Mouse (Mus musculus): ENCODE measurements around the gene Wnk4.
A peak's percentile ranks its signal among the peaks of the same experiment; 100 is the strongest.

Gene Wnk4

DNA sequence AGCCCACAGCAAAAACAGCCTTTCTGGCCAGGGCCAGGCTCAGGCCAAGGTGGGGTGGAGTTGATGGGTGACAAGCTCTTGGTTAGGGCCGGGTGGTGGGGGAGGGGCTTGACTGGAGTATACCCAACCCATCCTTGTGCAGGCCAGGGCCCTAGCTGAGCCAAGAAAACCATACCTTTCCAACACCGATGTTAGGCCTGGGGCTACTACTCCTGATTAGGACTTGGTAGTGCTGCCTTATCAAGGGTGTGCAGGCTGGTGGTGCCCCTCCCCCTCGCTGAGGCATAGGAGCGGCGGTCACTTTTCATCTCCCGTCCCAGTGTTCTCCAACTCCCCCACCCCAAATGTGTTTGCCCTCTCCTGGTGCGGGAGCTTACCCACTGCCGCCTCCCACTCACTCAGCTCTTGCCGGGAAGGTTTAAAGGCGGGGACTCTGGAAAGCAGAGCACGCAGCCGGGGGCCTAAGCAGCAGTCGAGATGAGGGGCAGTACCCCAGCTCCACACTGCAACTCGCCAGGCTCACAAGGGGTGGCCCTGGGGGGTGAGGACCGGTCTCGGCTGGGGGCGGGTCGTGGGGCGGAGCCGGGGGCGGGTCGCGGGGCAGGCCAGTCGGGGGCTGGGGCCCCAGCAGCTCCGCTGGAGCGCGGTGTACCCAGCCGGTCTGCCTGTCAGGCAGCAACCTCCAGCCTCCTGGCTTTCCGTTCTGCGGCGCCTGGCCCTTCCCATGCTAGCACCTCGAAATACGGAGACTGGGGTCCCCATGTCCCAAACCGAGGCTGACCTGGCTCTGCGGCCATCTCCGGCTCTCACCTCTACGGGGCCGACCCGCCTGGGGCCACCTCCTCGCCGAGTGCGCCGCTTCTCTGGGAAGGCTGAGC, at the start of gene Wnk4:
Gene Wnk4 (plus strand): TSS at position 620 of the 878 bp plus-strand sequence.
- DNase-seq, result peak; percentile 92

DNA sequence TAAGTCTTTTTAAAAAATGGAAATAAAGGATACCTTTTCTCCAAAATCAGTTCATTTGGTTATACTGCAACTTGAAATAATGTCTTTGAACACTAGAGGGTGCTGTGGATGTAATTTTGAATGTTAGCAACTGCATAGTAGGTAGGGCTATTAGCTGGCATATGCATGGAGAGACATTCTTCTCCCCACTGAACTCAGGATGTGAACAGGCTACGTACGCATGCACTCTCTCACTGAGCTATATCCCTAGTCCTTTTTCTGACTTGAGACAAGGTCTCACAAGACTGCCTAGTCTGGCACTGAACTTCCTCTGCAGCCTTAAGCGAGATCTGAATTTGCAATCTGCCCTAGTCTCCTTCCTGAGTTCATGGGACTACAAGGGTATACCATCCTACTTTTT, 48.4 kb upstream of the Wnk4 start:
- DNase-seq, result peak; percentile 88

DNA sequence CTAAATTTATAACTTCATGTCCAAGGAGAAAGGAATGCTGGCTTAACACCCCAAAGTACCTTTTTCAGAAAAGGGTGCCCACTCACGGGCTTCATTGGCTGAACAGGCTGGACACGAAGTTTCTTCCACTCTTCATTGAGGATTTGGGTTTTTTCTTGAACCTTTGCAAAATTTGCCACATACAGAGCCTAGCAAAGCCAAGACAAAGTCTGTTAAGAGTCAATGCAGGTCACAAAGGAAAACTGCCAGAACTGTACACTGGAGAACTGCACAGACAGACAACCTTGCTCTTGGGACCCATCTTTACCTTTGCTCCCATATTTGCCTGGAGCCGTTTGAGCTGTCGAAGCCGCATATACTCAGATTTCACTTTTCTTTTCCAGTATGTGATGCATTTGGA, 43.4 kb upstream of the Wnk4 start:
- DNase-seq, result peak; percentile 71

DNA sequence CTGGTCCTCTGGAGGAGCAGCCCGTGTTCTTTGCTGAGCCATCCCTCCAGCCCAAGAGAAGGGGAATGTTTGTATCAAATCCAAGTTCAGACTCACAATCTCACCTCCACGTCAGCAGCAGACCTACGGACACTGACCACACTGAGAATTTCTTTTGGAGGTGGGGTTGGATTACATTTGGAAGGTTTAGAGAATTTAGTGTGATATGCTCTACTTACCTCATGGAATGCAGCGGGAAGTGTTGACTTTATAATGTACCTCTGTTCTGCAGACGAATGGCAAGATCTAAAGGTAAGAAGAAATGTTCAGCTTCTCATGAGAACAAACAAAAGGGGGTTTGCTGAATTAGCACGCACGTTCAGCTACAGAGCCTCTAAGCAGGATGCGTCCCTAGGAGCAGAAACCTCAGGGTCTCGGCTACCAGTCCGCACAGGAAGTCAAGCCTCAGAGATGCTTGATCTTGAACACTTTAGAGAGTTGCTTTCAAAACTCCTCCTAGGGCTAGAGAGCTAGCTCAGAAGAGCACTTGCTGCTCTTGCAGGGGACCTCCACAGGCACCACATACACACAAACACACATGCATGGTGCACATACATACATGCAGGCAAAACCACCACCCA, 41.8 kb upstream of the Wnk4 start:
- peak; percentile 70 for DNase-seq

DNA sequence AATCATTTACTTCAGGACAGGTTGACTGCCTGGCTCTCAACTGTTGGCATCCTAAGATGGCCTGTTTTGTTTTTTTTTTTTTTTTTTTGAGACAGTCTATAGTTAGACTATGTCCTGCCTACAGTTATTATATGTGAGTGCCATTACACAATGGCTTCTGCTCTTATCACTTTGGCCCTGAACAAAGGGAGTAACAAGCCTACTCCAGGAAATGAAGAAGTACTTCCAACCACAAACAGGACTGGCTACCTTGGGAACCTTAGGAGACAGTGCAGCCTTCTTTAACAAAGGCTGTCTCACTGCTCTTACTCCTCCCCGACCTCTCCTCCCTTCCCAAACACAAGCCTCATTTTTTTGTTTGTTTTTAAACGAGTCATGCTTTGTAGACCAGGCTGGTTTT, 39.5 kb upstream of the Wnk4 start:
- no peak for DNase-seq

DNA sequence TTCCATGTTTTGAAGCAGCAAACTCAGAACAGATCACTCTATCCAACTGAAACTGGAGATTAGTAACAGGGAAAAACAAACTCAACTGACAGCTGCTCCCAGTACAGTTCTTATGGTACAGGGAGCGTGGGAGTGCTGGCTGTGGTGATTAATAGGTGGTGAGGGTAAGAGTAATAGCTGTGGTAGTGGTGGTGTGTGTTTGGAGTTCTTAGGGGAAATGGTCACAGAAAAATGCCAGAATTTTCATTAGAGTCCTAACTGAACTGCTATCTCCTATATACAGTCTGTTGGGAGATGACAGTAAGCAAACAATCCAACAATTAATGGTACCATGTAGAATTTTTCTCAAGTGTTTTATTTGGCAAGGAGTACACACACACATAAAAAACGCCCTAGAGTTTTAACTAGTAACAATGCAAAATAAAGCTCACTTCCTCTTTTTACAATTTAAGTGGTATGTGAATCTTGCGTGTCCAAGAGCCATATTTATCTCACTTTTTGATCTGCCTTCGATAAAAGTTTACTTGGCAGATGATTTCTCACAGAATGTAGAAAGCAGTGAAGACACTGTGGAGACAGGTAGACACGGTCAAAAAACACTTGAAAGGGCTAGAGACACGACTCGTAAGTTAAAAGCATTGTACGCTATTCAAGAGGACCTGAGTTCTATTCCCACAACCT, 38.9 kb upstream of the Wnk4 start:
- no peak for DNase-seq

DNA sequence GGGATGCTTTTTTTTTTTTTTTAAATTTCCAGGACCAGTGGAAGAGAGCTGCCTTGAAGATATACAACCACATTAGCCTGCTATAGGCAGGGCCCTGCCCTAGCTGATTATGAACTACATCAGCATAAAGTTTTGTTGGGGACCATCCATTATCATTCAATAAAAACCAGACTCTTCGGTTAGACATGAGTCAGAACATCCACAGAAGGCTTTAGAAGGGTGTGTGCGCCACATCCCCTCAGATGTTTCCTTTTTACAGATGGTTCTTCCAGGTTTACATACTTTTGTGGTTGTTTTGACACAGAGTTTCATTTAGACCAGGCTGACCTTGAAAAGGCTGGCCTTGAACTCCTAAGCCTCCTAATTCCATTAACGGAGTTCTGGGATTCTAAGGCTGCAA, 36.0 kb upstream of the Wnk4 start:
- no peak for DNase-seq

DNA sequence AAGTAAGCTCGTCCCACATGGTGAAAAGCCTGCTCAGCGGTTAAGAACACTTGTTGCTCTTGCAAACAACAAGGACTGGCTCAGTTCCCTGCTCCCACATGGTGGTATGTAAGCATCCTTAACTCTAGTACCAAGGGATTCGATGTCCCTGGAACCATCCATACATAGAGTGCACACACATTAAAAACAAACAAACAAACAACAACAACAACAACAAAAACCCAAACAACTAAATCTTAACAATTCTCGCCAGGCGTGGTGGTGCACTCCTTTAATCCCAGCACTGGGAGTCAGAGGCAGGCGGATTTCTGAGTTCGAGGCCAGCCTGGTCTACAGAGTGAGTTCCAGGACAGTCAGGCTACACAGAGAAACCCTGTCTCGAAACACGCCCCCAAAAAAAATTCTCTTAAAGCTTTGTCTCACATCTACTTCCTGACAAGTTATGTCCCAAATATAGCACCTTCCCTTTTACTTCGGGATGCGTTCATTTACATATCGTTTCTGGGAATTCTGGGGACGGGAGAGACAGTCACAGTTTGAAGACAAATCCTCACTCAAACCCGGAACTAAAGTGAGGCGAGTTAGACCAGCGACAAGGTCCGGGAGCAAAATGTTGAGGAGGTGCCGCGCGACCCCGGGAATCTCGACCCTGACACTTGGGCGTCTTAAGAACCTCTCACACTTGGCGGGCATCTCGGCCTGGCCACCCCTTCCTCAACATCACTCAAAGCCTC, 34.9 kb upstream of the Wnk4 start:
- DNase-seq, result no peak

DNA sequence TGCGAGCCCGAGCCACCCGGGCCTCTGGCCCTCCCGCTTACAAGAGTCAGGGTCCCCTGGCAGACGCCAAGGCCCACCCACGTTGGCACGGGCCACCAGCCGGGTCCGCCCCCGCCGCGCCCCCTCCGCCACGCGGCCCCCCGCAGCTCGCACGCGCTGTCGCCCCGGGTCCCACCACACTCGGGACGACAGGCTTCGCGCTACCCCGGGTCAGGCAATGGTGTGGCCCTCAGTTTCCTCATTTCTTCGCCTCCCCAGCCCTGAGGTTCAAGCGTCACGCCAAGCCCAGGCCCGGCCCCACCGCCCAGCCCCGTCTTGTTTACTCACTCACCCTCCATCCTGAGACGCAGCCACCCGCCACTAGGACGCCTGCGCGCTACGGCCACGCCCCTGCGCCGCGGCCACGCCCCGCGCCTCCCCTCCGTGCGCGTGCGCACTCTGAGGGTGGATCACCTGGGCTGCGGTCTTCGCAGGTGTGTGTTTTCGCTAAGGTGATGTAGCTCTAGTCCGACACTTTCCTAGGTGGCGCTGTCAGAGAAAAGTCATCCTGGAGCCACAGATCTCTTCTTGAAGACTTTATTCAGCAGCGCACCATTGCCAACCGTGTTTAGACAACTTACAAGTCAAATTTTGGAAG, 34.2 kb upstream of the Wnk4 start, which contains the start of gene Ezh1:
Gene Ezh1 (minus strand): TSS at position 399 of the 637 bp plus-strand sequence.
- peak; percentile 98 for DNase-seq

DNA sequence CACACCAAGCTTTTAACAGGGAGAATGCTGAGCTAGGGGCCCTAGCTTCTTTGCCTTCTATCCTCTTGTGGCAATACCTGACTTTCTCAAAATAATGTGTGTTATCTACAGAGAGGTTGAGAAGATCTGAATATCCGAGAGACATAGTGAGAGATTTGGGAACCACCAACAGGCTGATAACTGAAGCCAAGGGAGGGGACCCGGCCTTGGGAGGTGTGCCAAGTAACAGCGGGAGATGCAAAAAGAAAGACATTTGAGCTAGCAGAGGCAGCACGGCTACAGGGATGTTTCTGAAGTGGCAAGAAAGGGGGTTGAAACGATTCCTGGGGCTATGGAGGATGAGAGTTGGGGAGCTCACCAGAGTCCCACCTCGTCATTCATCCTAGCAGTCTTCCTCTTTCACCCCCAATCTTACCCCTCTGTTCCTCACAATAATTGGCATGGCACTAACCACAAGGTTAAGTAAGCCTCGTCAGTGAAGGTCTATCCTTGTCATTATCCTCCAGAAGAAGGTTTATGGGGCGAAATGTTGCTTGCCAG, 30.9 kb upstream of the Wnk4 start:
- DNase-seq, result no peak

DNA sequence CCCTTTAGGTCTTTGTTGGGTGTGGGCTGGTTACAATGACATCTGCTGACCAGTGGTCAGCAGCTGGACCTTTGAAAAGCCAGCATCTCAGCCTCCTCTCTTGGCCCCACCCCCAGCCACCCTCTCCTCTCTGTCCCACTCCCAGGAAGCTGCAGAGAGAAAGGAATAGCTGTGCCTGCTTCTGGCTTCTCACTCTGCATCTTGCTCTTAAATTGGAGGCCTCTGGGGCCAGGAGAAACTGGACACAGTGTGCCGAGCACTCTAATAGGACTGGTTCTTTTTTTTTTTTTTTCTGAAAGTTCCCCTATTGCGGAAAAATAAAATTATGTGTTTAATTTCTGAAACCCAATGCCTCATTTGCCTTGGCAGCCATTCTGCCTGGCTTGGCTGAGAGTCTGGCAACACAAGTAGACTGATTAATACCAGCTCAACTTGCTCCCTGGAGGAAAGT, 30.3 kb upstream of the Wnk4 start:
- DNase-seq, result no peak

DNA sequence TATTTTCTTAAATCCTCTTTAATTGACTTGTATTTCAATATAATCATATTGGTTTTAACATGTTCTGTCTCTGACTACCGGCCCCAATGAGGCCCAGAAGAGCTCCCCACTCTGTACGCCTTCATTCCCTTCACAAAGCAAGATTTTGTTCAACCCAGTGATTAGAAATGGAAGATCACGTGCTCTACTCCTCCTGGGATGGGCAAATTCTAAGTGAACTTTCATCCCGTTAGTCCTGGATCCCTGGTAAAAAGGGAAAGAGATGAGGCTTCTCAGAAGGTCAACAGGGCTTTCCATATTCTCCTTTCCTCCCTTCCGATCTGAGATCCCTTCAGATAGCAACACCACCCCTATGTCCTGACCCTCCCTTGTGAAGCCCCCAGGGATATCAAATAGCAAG, 29.8 kb upstream of the Wnk4 start:
- peak; percentile 65 for DNase-seq

DNA sequence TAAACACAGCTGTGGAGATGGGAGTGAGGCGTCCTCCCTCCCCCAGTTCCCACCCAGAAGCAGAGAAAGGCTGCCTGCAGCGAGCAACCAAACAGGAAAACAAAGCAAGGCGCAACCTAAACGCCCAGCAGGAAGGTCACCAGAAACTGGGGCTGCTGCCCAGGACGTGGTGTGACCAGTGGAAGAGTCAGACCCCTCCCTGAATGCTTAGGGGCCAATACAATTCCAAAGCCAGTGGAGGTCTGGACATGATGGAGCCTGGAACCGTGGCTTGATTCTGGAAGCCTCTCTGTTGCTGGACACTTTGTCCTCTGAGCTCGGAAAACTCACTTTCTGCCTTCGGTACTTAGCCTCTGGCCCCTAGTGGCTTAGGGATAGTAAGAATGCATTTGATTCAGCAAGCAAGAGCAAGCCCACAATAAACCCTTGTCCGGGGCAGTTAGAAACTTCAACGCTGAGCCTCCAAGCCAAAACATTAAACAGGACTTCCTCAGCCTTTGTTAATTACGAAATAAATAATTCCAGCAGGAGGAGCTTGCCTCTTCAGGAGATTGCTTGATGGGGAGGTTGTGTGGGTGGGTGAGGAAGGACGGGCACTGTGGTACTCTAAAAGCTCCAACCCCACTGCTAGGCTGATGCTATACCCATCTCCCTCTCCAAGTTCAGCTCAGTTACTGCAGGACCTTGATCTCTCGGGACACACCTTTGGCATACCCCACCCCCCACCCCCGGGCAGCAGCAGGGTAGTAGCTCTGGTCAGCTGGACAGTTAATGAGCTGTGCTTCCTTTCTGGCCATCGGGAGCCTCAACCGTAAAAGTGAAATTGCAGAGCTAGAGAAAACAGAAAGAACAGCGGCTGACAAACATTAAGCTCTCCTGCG, 29.1 kb upstream of the Wnk4 start:
- peak; percentile 82 for DNase-seq

DNA sequence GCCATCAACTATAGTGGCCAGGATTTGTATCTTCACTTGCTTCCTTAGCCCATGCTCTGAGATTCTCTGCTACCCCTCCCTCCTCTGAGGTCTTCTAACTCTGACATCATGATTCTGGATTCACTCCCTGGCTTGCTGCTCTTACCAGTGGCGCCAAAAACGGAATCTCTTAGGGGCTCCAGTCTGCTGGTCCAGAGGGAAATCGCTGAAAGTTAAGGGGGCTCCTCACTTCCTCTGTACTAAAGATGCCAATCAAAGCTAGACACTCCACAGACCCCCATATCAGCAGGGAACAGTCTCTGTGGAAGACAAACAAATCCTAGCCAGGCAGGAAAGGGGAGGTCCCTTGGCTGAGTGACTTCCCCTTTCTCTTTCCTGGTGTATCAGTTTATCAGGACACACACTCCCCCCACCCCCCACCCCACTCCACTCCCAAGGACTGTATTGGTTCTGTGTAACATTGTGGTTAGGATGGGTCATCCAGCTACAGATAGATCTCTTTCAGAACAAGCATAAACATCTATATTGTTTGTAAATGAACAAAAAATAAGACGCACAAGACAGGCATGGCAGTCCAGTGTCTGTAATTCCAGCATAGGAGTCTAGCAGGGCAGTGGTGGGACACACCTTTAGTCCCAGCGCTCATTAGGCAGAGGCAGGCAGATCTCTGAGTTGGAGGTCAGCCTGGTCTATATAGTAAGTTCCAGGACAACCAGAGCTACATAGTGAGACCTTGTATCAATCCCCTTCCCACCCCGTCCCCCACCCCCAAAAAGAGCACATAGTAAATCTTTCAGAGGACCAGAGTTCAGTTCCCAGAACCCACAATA, 28.1 kb upstream of the Wnk4 start:
- no peak for DNase-seq

DNA sequence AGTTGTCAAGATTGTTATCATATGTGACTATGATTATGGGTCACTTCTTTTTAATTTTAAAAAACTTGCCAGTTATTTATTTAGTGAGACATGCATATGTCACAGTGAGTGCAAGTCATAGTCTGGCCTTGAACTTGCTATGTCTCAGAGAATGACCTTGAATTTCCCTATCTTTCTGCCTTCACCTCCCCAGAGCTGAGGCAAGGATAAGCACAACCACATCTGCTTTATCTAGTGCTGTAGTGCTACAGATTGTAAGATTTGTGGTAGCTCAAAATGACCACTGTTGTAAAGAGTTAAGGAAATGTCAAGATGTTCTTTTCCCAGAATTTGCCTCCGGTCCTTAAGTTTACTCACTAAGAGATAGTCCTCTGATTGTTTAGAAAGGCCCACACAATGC, 27.1 kb upstream of the Wnk4 start:
- no peak for DNase-seq

DNA sequence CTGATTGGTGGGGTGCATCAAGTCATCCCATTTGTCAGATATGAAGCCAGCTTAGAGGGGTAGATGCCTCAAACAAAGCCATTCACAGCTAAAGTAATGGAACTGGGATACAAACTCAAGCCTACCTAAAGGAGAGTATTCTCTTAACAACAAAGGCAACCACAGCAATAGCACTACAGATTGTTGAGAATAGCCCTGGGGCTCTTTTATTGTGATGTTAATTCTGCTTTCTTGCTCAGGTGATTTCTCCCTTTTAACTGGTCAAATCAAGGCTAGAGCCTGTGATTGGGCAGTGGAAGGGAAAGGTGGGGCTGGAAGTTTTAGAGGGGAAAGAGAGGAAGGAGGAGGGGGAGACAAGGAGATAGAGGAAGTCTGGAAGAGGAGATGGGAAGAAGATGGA, 26.2 kb upstream of the Wnk4 start:
- no peak for DNase-seq

DNA sequence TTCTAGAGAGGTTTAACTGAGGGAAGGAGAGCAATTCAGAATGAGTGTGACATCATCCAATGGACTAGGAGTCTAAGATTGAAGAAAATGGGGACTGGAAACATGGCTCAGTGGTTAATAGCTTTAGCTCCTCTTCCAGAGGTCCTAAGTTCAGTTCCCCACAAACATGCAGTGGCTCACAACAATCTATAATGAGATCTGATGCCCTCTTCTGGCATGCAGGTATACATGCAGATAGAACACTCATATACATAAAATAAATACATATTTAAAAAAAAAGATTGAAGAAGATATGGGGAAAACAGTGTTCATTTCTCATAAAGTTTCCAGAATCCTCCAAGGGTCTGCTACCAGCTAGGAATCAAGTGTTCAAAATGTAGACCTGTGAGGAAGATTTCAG, 24.9 kb upstream of the Wnk4 start:
- DNase-seq, result no peak

DNA sequence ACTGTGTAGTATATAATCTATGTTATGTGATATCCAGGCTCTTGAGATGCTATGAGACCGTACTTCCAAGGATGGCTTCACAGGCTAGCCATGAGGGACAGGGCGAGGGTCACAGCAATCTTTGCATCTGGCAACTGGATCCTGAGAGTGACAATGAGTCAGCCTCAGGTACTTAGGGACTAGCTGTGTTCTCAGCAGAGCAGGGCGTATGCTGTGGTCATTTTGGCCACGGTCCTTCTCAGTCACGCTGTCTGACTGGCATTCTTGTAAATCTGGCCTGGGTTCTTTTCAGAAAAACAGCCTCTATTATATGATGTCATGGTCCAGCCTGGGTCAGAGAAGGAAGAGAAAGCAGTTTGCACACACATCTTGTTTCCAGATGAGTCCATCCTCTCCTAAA, 23.6 kb upstream of the Wnk4 start:
- DNase-seq, result no peak

DNA sequence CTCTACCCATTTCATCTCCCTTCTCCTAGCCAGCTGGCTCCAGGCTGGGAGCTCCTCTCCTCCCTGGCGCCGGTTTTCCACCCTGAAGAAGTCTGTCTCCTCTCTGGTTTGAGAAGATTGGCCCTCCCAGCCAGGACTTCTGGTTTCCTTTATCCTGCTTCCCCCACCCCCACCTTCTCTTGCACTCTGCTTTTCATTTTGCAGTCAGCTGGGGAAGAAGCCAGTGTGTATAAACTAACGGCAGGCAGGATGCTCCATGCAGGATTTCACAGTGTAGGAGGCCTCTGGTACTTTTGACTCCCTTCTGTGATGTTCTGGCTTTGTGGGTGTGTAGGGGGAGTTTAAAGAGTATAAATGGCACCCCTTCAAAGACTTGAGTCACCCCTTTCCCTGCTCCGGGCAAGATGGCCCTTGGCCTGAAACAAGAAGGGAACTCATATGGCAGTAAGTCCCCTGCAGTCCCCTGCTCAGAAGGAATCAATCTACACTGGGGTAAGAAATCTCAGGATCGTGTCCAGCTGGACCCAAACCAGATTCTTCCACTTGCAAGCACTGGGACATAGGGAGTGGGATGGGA, 22.2 kb upstream of the Wnk4 start:
- DNase-seq, result no peak

DNA sequence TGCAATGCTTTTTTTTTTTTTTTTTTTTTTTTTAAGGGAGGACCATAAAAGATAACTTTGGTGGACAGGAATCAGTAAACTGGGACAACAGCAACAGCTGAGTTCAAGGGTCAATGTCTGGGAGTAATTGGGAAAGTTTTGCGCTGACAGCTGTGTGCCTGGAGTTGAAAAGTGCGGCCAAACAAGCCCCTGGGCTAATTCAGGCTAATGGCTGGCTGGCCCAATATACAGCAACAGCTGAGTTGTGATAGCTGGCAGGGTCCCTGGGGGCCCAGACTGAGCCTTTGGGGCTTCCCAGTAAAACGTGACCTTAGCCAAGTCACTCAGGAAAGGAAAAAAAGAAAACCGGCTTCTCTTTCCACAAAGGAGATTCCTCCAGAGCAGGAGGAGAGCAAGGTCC, 15.3 kb upstream of the Wnk4 start:
- peak; percentile 59 for DNase-seq

All from kidney, adult 9 months (tissue).